Mouse (Mus musculus): ENCODE results near the gene Sik3.

DNA sequence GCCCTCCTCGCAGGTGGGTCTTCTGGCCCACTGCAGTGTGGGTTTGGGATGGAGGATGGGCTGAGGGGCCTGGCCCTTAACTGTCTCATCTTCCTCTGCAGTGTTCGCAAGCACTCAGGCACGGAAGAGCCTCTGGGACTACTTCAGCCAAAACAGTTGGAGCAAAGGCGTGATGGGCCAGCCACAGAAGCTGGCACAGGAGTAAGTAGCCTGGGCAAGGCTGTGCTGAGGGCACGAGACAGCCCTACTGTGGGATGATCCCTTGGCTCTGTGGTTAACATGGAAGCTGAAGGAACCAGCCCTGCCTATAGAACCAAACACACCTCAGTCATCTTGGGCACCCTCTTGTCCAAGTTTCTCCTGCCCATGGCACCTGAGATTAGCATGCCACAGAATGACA lies 256.5 kb downstream of the Sik3 start:
- TF ChIP-seq POLR2A (IDR thresholded peaks at IDR 0.05; ENCODE audit: extremely low read depth, insufficient read depth, low read length) = no peak
- TF ChIP-seq CTCF (IDR thresholded peaks at IDR 0.05; ENCODE audit: extremely low read depth, insufficient read depth, low read length) = no peak

All from cortical plate, adult 2 months (tissue).